Mouse (Mus musculus) kidney, adult 2 months (tissue): Measurements from ENCODE around the gene Ankfn1.

Experiments used
- CTCF ChIP-seq: fragments of 200-500 bp; conservative IDR thresholded peaks from 2 replicates; pipeline ENCODE4 v1.5.1; 2011; ENCODE audit warnings: low read depth, mild to moderate bottlenecking, control low read depth, low read length, moderate library complexity, mixed read lengths; ENCODE audit not compliant: insufficient read depth, insufficient read length
- POLR2A ChIP-seq: fragments of 200-500 bp; IDR thresholded peaks from one replicate; pipeline ENCODE4 v1.6.1; 2011; ENCODE audit warnings: low read depth, low read length, control low read depth

GRCm38 (mm10) chr11:89420767-89421438 lies 356.6 kb downstream of the Ankfn1 start:
- no peak for TF ChIP-seq CTCF
- no peak for TF ChIP-seq POLR2A
